10 mouse cellular contexts compared by ENCODE assay signal in the genomic region with DNA sequence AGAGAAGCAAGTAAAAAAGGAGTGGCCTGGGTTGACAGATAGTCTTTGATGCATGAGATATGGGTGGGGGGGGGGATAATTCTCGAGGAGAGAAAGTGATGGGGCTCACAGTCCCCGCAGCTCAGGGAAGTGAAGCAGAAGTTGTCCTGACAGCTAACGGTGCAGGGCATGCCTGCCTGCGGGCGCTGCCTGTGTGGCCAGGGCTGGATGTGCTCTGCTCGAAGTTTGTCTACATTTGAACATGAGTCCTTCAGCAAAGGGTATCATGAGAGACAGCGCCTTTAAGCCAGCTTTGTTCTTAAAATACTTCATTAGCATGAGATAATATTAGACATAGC. TPM values are rescaled to one million over a fixed set of nuclear protein-coding genes. Genes with fewer than 3 reads are reported as not detected.
A peak's percentile ranks its signal among the peaks of the same experiment; 100 is the strongest.
DNase-seq lines count a peak whose midpoint lies in the region; ATAC-seq lines count a peak whose summit lies in the region.
"Had no signal": no experiment of that assay in that cellular context is flagged by ENCODE, and none has a peak within 500 bp of the region (broad histone marks: within the 10 kb centered on the region; RNA-seq: fewer than 3 reads in every experiment).

No protein-coding gene starts in this region.

- DNase-seq in hindbrain, embryonic 11.5 days (ENCODE audit: low spot score), result no peak
- no peak for DNase-seq in hindbrain, embryonic 14.5 days (ENCODE audit: low spot score)
- DNase-seq in midbrain, embryonic 14.5 days, result no peak
- no peak for DNase-seq in thymus, postnatal 4 days
- DNase-seq in right cerebral cortex, postnatal 14 days, result no peak
- no peak for DNase-seq in layer of hippocampus, adult 9-11 months

- no peak overlapping the region for H3K27ac ChIP-seq in hindbrain, embryonic 11.5 days (ENCODE audit: low read depth, low read length)
- no peak overlapping the region for H3K27ac ChIP-seq in hindbrain, embryonic 14.5 days
- no peak overlapping the region for H3K27ac ChIP-seq in hindbrain, embryonic 15.5 days (replicated peaks)
- H3K27ac ChIP-seq in midbrain, embryonic 14.5 days (replicated peaks; ENCODE audit: low read depth, low read length), result no peak overlapping the region

- H3K4me3 ChIP-seq in hindbrain, embryonic 11.5 days (ENCODE audit: low read depth, low read length), result no peak overlapping the region
- no peak overlapping the region for H3K4me3 ChIP-seq in hindbrain, embryonic 14.5 days (replicated peaks; ENCODE audit: low read length)
- H3K4me3 ChIP-seq in hindbrain, embryonic 15.5 days, result 0 out of 2 replicates have a peak overlapping the region, but pooled peaks have one; percentile 9
- no peak overlapping the region for H3K4me3 ChIP-seq in midbrain, embryonic 14.5 days (replicated peaks; ENCODE audit: low read depth, low read length)
- H3K4me3 ChIP-seq: megakaryocyte, embryonic 14.5 days had no signal

- 70% methylated on average over 7 of the region's 7 CpGs for WGBS in hindbrain, embryonic 11.5 days
- WGBS in hindbrain, embryonic 14.5 days, result 69% methylated on average over 7 of the region's 7 CpGs
- 64% methylated on average over 7 of the region's 7 CpGs for WGBS in hindbrain, embryonic 15.5 days
- 75% methylated on average over 7 of the region's 7 CpGs for WGBS in midbrain, embryonic 14.5 days

- no peaks in the 10 kb centered on the region for H3K36me3 ChIP-seq in hindbrain, embryonic 11.5 days (ENCODE audit: control insufficient read depth, insufficient read depth, low read length)
- no peaks in the 10 kb centered on the region for H3K36me3 ChIP-seq in hindbrain, embryonic 14.5 days (replicated peaks; ENCODE audit: control insufficient read depth, insufficient read depth)
- no peaks in the 10 kb centered on the region for H3K36me3 ChIP-seq in hindbrain, embryonic 15.5 days
- no peaks in the 10 kb centered on the region for H3K36me3 ChIP-seq in midbrain, embryonic 14.5 days (ENCODE audit: control insufficient read depth, insufficient read depth, low read length)
- H3K36me3 ChIP-seq: G1E had no signal

- no peak overlapping the region for H3K9ac ChIP-seq in hindbrain, embryonic 11.5 days (ENCODE audit: low read depth, low read length)
- no peak overlapping the region for H3K9ac ChIP-seq in hindbrain, embryonic 14.5 days
- H3K9ac ChIP-seq in hindbrain, embryonic 15.5 days, result no peak overlapping the region
- no peak overlapping the region for H3K9ac ChIP-seq in midbrain, embryonic 14.5 days (replicated peaks; ENCODE audit: low read length)

- ATAC-seq in hindbrain, embryonic 11.5 days (ENCODE audit: low FRiP score), result peak; percentile 41
- no peak for ATAC-seq in hindbrain, embryonic 14.5 days (ENCODE audit: low FRiP score)
- peak; percentile 32; the same call in 1 of the 2 replicates for ATAC-seq in common myeloid progenitor, adult 5-6 weeks (replicated peaks; ENCODE audit: low read depth, poor library complexity, severe bottlenecking)
- ATAC-seq in hindbrain, embryonic 15.5 days (ENCODE audit: low FRiP score, low read depth), result peak; percentile 38; the same call in 1 of the 2 replicates
- ATAC-seq in midbrain, embryonic 14.5 days (ENCODE audit: low FRiP score, low TSS enrichment), result no peak

- H3K27me3 ChIP-seq in hindbrain, embryonic 11.5 days (ENCODE audit: control insufficient read depth, insufficient read depth, low read length), result no peaks in the 10 kb centered on the region
- H3K27me3 ChIP-seq in hindbrain, embryonic 14.5 days (ENCODE audit: control insufficient read depth, insufficient read depth, low read length), result no peaks in the 10 kb centered on the region
- H3K27me3 ChIP-seq in hindbrain, embryonic 15.5 days, result peaks cover 4% of the 10 kb centered on the region; the same call in 1 of the 2 replicates
- H3K27me3 ChIP-seq in midbrain, embryonic 14.5 days (ENCODE audit: control insufficient read depth, insufficient read depth, low read length), result no peaks in the 10 kb centered on the region

- no peaks in the 10 kb centered on the region for H3K4me1 ChIP-seq in hindbrain, embryonic 11.5 days (replicated peaks; ENCODE audit: control insufficient read depth, insufficient read depth, low read length)
- 0 out of 2 replicates have a peak, but pooled peaks cover 10% of the 10 kb centered on the region for H3K4me1 ChIP-seq in hindbrain, embryonic 14.5 days (replicated peaks; ENCODE audit: control insufficient read depth, insufficient read depth, low read length)
- peaks cover 12% of the 10 kb centered on the region; the same call in 1 of the 2 replicates for H3K4me1 ChIP-seq in hindbrain, embryonic 15.5 days (replicated peaks)
- 0 out of 2 replicates have a peak, but pooled peaks cover 12% of the 10 kb centered on the region for H3K4me1 ChIP-seq in midbrain, embryonic 14.5 days (ENCODE audit: control insufficient read depth, insufficient read depth, low read length)

- H3K4me2 ChIP-seq in hindbrain, embryonic 11.5 days (replicated peaks; ENCODE audit: low read depth, low read length), result no peak overlapping the region
- no peak overlapping the region for H3K4me2 ChIP-seq in hindbrain, embryonic 14.5 days (replicated peaks)
- peak overlapping the region; percentile 37 for H3K4me2 ChIP-seq in hindbrain, embryonic 15.5 days
- peak overlapping the region; percentile 35 for H3K4me2 ChIP-seq in midbrain, embryonic 14.5 days (ENCODE audit: low read length)

- H3K9me3 ChIP-seq in hindbrain, embryonic 11.5 days (ENCODE audit: control insufficient read depth, low read length), result no peaks in the 10 kb centered on the region
- H3K9me3 ChIP-seq in hindbrain, embryonic 14.5 days (ENCODE audit: control insufficient read depth, low read length), result no peaks in the 10 kb centered on the region
- no peaks in the 10 kb centered on the region for H3K9me3 ChIP-seq in hindbrain, embryonic 15.5 days
- no peaks in the 10 kb centered on the region for H3K9me3 ChIP-seq in midbrain, embryonic 14.5 days (ENCODE audit: control insufficient read depth, low read length)
- H3K9me3 ChIP-seq: megakaryocyte, embryonic 14.5 days had no signal

RNA-seq across cellular contexts. Expression of a gene that starts 16.2 kb away (rescaled TPM):
- polyA plus RNA-seq in hindbrain, embryonic 11.5 days (2014; fragmentation: Nextera tagmentation; extraction: Ambion mirVana), result 0.29 and 0.54 TPM in 2 replicates
- 2.0 and 2.1 TPM in 2 replicates for polyA plus RNA-seq in hindbrain, embryonic 14.5 days (2014; fragmentation: Nextera tagmentation; extraction: Ambion mirVana)
- total RNA-seq in common myeloid progenitor, adult 5-6 weeks (2017), result not detected in 2 replicates
- polyA plus RNA-seq in hindbrain, embryonic 15.5 days (2015; fragmentation: Nextera tagmentation; extraction: Ambion mirVana), result 2.2 TPM in 2 replicates
- 1.0 and 2.7 TPM in 2 replicates for polyA plus RNA-seq in midbrain, embryonic 14.5 days (2014; fragmentation: Nextera tagmentation; extraction: Ambion mirVana)
- polyA plus RNA-seq: G1E had no signal

RNA-seq across cellular contexts. Expression of a gene that starts 50.5 kb away (rescaled TPM):
- 17.1 and 21.6 TPM in 2 replicates for polyA plus RNA-seq in hindbrain, embryonic 11.5 days (2014; fragmentation: Nextera tagmentation; extraction: Ambion mirVana)
- polyA plus RNA-seq in hindbrain, embryonic 14.5 days (2014; fragmentation: Nextera tagmentation; extraction: Ambion mirVana), result 12.9 and 13.0 TPM in 2 replicates
- 4.1 and 4.6 TPM in 2 replicates for total RNA-seq in common myeloid progenitor, adult 5-6 weeks (2017)
- polyA plus RNA-seq in hindbrain, embryonic 15.5 days (2015; fragmentation: Nextera tagmentation; extraction: Ambion mirVana), result 11.5 and 11.9 TPM in 2 replicates
- polyA plus RNA-seq in midbrain, embryonic 14.5 days (2014; fragmentation: Nextera tagmentation; extraction: Ambion mirVana), result 13.5 and 14.3 TPM in 2 replicates

RNA-seq across cellular contexts. Expression of a gene that starts 50.9 kb away (rescaled TPM):
- polyA plus RNA-seq in hindbrain, embryonic 11.5 days (2014; fragmentation: Nextera tagmentation; extraction: Ambion mirVana), result 18.6 and 18.9 TPM in 2 replicates
- polyA plus RNA-seq in hindbrain, embryonic 14.5 days (2014; fragmentation: Nextera tagmentation; extraction: Ambion mirVana), result 9.5 and 9.6 TPM in 2 replicates
- total RNA-seq in common myeloid progenitor, adult 5-6 weeks (2017), result 4.3 and 5.1 TPM in 2 replicates
- polyA plus RNA-seq in hindbrain, embryonic 15.5 days (2015; fragmentation: Nextera tagmentation; extraction: Ambion mirVana), result 9.3 and 12.0 TPM in 2 replicates
- polyA plus RNA-seq in midbrain, embryonic 14.5 days (2014; fragmentation: Nextera tagmentation; extraction: Ambion mirVana), result 10.7 and 13.9 TPM in 2 replicates

Comparison
In these comparisons a context has a peak if more than half of its experiments do, and no peak if none do; other contexts are left out.
1. ATAC-seq: peak in hindbrain, embryonic 11.5 days (single experiment), common myeloid progenitor, adult 5-6 weeks (single experiment) and hindbrain, embryonic 15.5 days (single experiment); none in hindbrain, embryonic 14.5 days (single experiment) and midbrain, embryonic 14.5 days (single experiment).
2. H3K4me2 ChIP-seq: peak in hindbrain, embryonic 15.5 days (single experiment) and midbrain, embryonic 14.5 days (single experiment); none in hindbrain, embryonic 11.5 days (single experiment) and hindbrain, embryonic 14.5 days (single experiment).